Mouse (Mus musculus) lung, adult 2 months (tissue): Measurements from ENCODE around the gene Cmtr1. TPM values are rescaled to one million over a fixed set of nuclear protein-coding genes. Genes with fewer than 3 reads are reported as not detected.

Experiments
- DNase-seq: peaks from one replicate; pipeline ENCODE4 v3.0.0; 2022
- H3K4me1 ChIP-seq: fragments of 200-500 bp; 2 replicates; pipeline ENCODE4 v1.6.1; 2011; ENCODE audit warnings: low read length; ENCODE audit not compliant: control insufficient read depth, insufficient read depth
- H3K4me3 ChIP-seq: fragments of 200-500 bp; replicated peaks from 2 replicates; pipeline ENCODE3; 2011; ENCODE audit warnings: low read depth, mild to moderate bottlenecking, control low read depth, low read length; ENCODE audit errors: extremely low read depth
- CTCF ChIP-seq: fragments of 200-500 bp; IDR thresholded peaks from 2 replicates; pipeline ENCODE4 v1.5.1; 2011; ENCODE audit warnings: mild to moderate bottlenecking, low read length, control low read depth; ENCODE audit not compliant: insufficient read depth
- POLR2A ChIP-seq: fragments of 200-500 bp; IDR thresholded peaks from 2 replicates; pipeline ENCODE4 v1.6.1; 2011; ENCODE audit warnings: low read depth, mild to moderate bottlenecking, control low read depth, low read length, borderline replicate concordance; ENCODE audit errors: extremely low read depth
- WGBS: fragments of 180-500 bp; shearing (Covaris S2); methylation state at CpG from one replicate; pipeline ENCODE4 v1.1.7; 2018; 5-methylcytosine and 5-hydroxymethylcytosine counted together
- polyA plus RNA-seq: library from polyadenylated mRNA; depleted of rRNA; stranded (reverse); fragments of >200 nt; gene quantifications from 2 replicates; pipeline ENCODE4 v1.2.3, GENCODE M21; 2012

The Cmtr1 gene
- polyA plus RNA-seq, 1 experiment: 30.7 TPM

GRCm38 (mm10) chr17:29724610-29725009 lies 64.2 kb downstream of the Cmtr1 start:
- DNase-seq: no peak
- H3K4me1 ChIP-seq: no peaks in the 10 kb centered on the region
- H3K4me3 ChIP-seq: no peak overlapping the region
- WGBS: 58% methylated on average over 6 of the region's 6 CpGs
- TF ChIP-seq POLR2A (no peak), CTCF (no peak)

- H3K4me3 ChIP-seq: no peak overlapping the region
Measured at GRCm38 (mm10) chr17:29725027-29725620, 64.7 kb downstream of the Cmtr1 start.

GRCm38 (mm10) chr17:29728082-29728481 lies 67.7 kb downstream of the Cmtr1 start:
- TF ChIP-seq POLR2A (no peak), CTCF (no peak)
- H3K4me1 ChIP-seq: no peaks in the 10 kb centered on the region
- no peak overlapping the region for H3K4me3 ChIP-seq
- DNase-seq: no peak
- WGBS: 52% methylated on average over 8 of the region's 8 CpGs

More at GRCm38 (mm10) chr17:29725027-29725620, 64.7 kb downstream of the Cmtr1 start:
- no peaks in the 10 kb centered on the region for H3K4me1 ChIP-seq
- WGBS: 59% methylated on average over 6 of the region's 6 CpGs
- TF ChIP-seq POLR2A (no peak), CTCF (no peak)
- no peak for DNase-seq

GRCm38 (mm10) chr17:29730510-29731265 lies 70.3 kb downstream of the Cmtr1 start:
- Histone ChIP-seq H3K4me3 (no peak overlapping the region), H3K4me1 (no peaks in the 10 kb centered on the region)
- 63% methylated on average over 13 of the region's 13 CpGs for WGBS
- DNase-seq: no peak
- no peak for TF ChIP-seq CTCF
- no peak for TF ChIP-seq POLR2A

GRCm38 (mm10) chr17:29731266-29731952 lies 71.0 kb downstream of the Cmtr1 start:
- DNase-seq: no peak
- Histone ChIP-seq H3K4me1 (no peaks in the 10 kb centered on the region), H3K4me3 (no peak overlapping the region)
- TF ChIP-seq POLR2A: no peak
- TF ChIP-seq CTCF: no peak
- 57% methylated on average over 12 of the region's 12 CpGs for WGBS

- WGBS: 72% methylated on average over 6 of the region's 6 CpGs
- no peaks in the 10 kb centered on the region for H3K4me1 ChIP-seq
- TF ChIP-seq CTCF (no peak), POLR2A (no peak)
- H3K4me3 ChIP-seq: no peak overlapping the region
- DNase-seq: no peak
Measured at GRCm38 (mm10) chr17:29731953-29732325, 71.5 kb downstream of the Cmtr1 start.

- no peak for DNase-seq
- H3K4me3 ChIP-seq: no peak overlapping the region
- TF ChIP-seq POLR2A: no peak
- TF ChIP-seq CTCF: no peak
- 74% methylated on average over 2 of the region's 2 CpGs for WGBS
- H3K4me1 ChIP-seq: no peaks in the 10 kb centered on the region
Measured at GRCm38 (mm10) chr17:29732522-29732921, 72.1 kb downstream of the Cmtr1 start.

GRCm38 (mm10) chr17:29736448-29737014 lies 76.1 kb downstream of the Cmtr1 start:
- no peak overlapping the region for H3K4me3 ChIP-seq
- H3K4me1 ChIP-seq: no peaks in the 10 kb centered on the region
- DNase-seq: no peak
- WGBS: 63% methylated on average over 15 of the region's 15 CpGs
- TF ChIP-seq POLR2A: no peak
- TF ChIP-seq CTCF: no peak
